Mouse (Mus musculus): ENCODE data around the gene Stoml1. TPM values are rescaled to one million over a fixed set of nuclear protein-coding genes. Genes with fewer than 3 reads are reported as not detected.
A peak's percentile ranks its signal among the peaks of the same experiment; 100 is the strongest.

Gene Stoml1
- total RNA-seq, 2 experiments from 2014 or later = 9.1 to 12.3 TPM

DNA sequence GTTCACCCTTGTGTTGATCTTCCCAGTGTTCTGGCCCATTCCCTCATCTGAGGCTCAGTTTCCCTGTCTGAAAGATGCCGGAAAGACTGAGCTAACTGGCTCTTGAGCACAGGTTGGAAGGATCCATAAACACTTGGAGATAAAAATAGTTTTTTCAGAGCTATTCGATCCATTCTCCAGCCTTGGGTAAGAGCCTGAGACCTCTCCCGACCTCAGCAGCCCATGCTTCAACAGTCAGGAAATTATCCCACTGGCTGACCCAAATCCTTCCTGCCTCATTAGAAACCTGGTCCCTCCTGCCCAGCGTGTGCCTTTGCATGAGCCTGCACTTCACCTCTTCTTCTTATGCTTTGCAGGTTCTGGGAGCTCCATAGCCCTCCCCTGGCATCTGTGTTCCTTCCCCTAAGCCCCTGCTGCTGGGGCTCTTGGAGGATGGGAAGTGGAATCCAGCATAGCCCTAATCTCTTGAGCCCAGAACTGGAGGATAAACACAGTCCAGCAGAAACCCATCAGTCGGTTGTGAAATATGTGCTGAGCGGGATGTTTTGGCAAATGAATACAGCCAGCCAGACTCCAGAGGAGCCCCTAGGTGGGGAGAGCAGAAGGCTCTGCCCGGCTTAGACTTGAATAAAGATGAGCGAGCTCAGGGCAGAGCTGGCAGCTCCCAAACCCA is 50.8 kb downstream of the Stoml1 start:
- DNase-seq = no peak

GRCm38 (mm10) chr9:58305686-58306085 is 52.7 kb downstream of the Stoml1 start:
- DNase-seq = no peak

GRCm38 (mm10) chr9:58308395-58308794 is 55.4 kb downstream of the Stoml1 start:
- peak; percentile 60 for DNase-seq

GRCm38 (mm10) chr9:58310043-58310660 is 57.2 kb downstream of the Stoml1 start:
- DNase-seq = peak; percentile 54

DNA sequence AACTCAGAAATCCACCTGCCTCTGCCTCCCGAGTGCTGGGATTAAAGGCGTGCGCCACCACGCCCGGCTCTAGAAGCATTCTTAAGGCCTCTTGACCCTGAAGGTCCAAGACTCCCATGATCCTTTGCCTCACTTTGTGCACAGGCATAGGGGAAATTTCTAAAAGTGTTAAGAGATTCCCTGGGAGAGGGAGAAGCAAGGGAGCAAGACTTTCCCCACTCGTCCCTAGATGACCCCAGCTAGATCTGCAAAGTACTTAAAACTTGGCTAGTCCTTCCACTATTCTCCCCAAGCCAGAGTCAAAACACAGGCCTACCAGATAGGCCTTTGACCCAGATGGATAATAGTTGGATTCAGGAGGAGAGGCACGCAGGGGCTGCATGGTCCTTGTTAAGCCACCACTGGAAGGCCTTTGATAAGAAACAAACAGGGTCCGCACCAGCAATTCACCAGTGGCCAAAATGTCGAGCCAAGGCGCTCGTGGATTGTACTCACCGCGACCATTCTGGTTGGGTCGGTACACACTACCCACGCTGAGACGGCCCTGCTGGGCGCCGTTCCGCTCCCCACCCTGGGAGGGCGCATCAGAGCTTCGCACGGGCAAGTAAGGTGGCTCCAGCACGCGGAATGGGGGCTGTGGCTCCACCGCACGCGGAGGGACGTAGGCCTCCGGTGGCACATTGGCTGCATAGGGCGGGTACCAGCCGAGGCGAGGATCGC is 58.4 kb downstream of the Stoml1 start:
- DNase-seq = peak; percentile 52

Small RNAs within 50 kb of the gene (microRNA-seq; reads per million reads assigned to microRNA genes)
- 0 reads per million in 2 experiments for gene Mir6385

Other genes with a start within 250 kb of the Stoml1 start
- 1 to 10 TPM; 1.2 to 1.6 TPM for gene Cyp11a1, start 246.8 kb upstream of the Stoml1 start, total RNA-seq (2021)
- under 1 TPM; 0.25 to 0.40 TPM for gene Stra6, start 189.4 kb upstream of the Stoml1 start, total RNA-seq (2021)
- gene Ccdc33, start 134.3 kb upstream of the Stoml1 start, total RNA-seq (2021) = not detected
- 100 to 1,000 TPM in 1 of 2 experiments, 10 to 100 TPM in 1; 98.8 to 119 TPM for gene Islr, start 48.9 kb upstream of the Stoml1 start, total RNA-seq (2021)
- 1 to 10 TPM; 4.3 to 4.5 TPM for gene Islr2, start 48.8 kb upstream of the Stoml1 start, total RNA-seq (2021)
- 10 to 100 TPM in 1 of 2 experiments, 1 to 10 TPM in 1; 7.3 to 12.6 TPM for gene Pml, start 3.4 kb upstream of the Stoml1 start, total RNA-seq (2021)
- gene Loxl1, start 60.0 kb downstream of the Stoml1 start, total RNA-seq (2021) = 10 to 100 TPM; 50.1 to 70.0 TPM
- not detected for gene Tbc1d21, start 117.3 kb downstream of the Stoml1 start, total RNA-seq (2021)
- gene Insyn1, start 235.4 kb downstream of the Stoml1 start, total RNA-seq (2021) = 1 to 10 TPM; 7.9 to 9.9 TPM